Mouse (Mus musculus) cerebral cortex, adult 2 months (tissue): ENCODE results near the gene Pex11g.

ENCODE experiments used
- WGBS: fragments of 180-500 bp; shearing (Covaris S2); methylation state at CpG from one replicate; pipeline ENCODE4 v1.1.7; 2018; 5-methylcytosine and 5-hydroxymethylcytosine counted together

Gene Pex11g

GRCm38 (mm10) chr8:3415661-3416060 is 51.8 kb downstream of the Pex11g start:
- 84% methylated on average over 6 of the region's 6 CpGs for WGBS

- WGBS, result 71% methylated on average over 4 of the region's 4 CpGs
These were observed 52.2 kb downstream of the Pex11g start for GRCm38 (mm10) chr8:3415259-3415658.

GRCm38 (mm10) chr8:3414639-3415190 is 52.8 kb downstream of the Pex11g start:
- 79% methylated on average over 6 of the region's 6 CpGs for WGBS

GRCm38 (mm10) chr8:3412816-3413215 is 54.7 kb downstream of the Pex11g start:
- WGBS, result 93% methylated on average over 1 of the region's 1 CpGs

- 78% methylated on average over 7 of the region's 7 CpGs for WGBS
These were observed 55.6 kb downstream of the Pex11g start for GRCm38 (mm10) chr8:3411901-3412301.

- WGBS, result 80% methylated on average over 2 of the region's 2 CpGs
These were observed 56.4 kb downstream of the Pex11g start for GRCm38 (mm10) chr8:3411085-3411484.

- 88% methylated on average over 3 of the region's 3 CpGs for WGBS
These were observed 60.1 kb downstream of the Pex11g start for GRCm38 (mm10) chr8:3407417-3407816.
